Mouse (Mus musculus): ENCODE measurements at regions not wholly inside any gene's neighbourhood (a gene's known extent, or its start where the extent isn't known, plus 50 kb on each side); places are given as distances from the start of the nearest gene placed in this dataset.

- Histone ChIP-seq H3K27me3 (replicated peaks; ENCODE audit: low read depth, poor library complexity, severe bottlenecking) (no peaks in the 10 kb centered on the region), H3K27ac (replicated peaks) (no peak overlapping the region), H3K36me3 (replicated peaks) (no peaks in the 10 kb centered on the region), H3K4me1 (no peaks in the 10 kb centered on the region), H3K9me3 (0 out of 2 replicates have a peak, but pooled peaks cover 5% of the 10 kb centered on the region), H3K4me3 (no peak overlapping the region)
- 77% methylated on average over 3 of the region's 3 CpGs for WGBS
- DNase-seq (ENCODE audit: low spot score), result no peak
Observed at GRCm38 (mm10) chr17:51892856-51893255, 59.8 kb upstream of the Satb1 start.

- Histone ChIP-seq H3K9me3 (0 out of 2 replicates have a peak, but pooled peaks cover 5% of the 10 kb centered on the region), H3K36me3 (replicated peaks) (no peaks in the 10 kb centered on the region), H3K4me1 (no peaks in the 10 kb centered on the region), H3K4me3 (no peak overlapping the region), H3K27me3 (replicated peaks; ENCODE audit: low read depth, poor library complexity, severe bottlenecking) (no peaks in the 10 kb centered on the region), H3K27ac (replicated peaks) (no peak overlapping the region)
- 82% methylated on average over 4 of the region's 4 CpGs for WGBS
- DNase-seq (ENCODE audit: low spot score), result no peak
Observed at GRCm38 (mm10) chr17:51892159-51892558, 59.1 kb upstream of the Satb1 start.

Measured in embryonic facial prominence, embryonic 10.5 days (tissue).